Mouse (Mus musculus) limb, embryonic 14.5 days (tissue): ENCODE data around the gene Spin1. TPM values are rescaled to one million over a fixed set of nuclear protein-coding genes. Genes with fewer than 3 reads are reported as not detected.

ENCODE experiments used
- ATAC-seq: fragments of 200-750 bp; cut with Nextera tagmentation; 2 replicates; pipeline ENCODE4 v1.8.0; 2017; ENCODE audit warnings: low read depth, moderate number of reproducible peaks, moderate TSS enrichment; ENCODE audit not compliant: low FRiP score
- DNase-seq: peaks from one replicate; pipeline ENCODE4 v3.0.0-alpha.2; 2015; ENCODE audit warnings: low spot score
- H3K27ac ChIP-seq: fragments of 300-500 bp; sonication (generic); replicated peaks from 2 replicates; pipeline ENCODE4 v1.5.1; 2014; ENCODE audit warnings: low read depth, mild to moderate bottlenecking, low read length, moderate library complexity, mixed read lengths
- H3K27me3 ChIP-seq: fragments of 300-500 bp; sonication (generic); 2 replicates; pipeline ENCODE4 v1.6.1; 2014; ENCODE audit warnings: low read length, mixed read lengths; ENCODE audit not compliant: control insufficient read depth, insufficient read depth
- H3K36me3 ChIP-seq: fragments of 300-500 bp; sonication (generic); 2 replicates; pipeline ENCODE4 v1.6.1; 2014; ENCODE audit warnings: mild to moderate bottlenecking, low read length, moderate library complexity, mixed read lengths; ENCODE audit not compliant: control insufficient read depth, insufficient read depth
- H3K4me1 ChIP-seq: fragments of 300-500 bp; sonication (generic); 2 replicates; pipeline ENCODE4 v1.6.1; 2014; ENCODE audit warnings: antibody characterized with exemption, low read length, mixed read lengths; ENCODE audit not compliant: control insufficient read depth, insufficient read depth
- H3K4me2 ChIP-seq: fragments of 300-500 bp; sonication (generic); replicated peaks from 2 replicates; pipeline ENCODE4 v1.6.1; 2014; ENCODE audit warnings: low read depth, mild to moderate bottlenecking, low read length, moderate library complexity; ENCODE audit not compliant: severe bottlenecking
- H3K4me3 ChIP-seq: fragments of 300-500 bp; sonication (generic); replicated peaks from 2 replicates; pipeline ENCODE4 v1.5.1; 2014; ENCODE audit warnings: low read length
- H3K9ac ChIP-seq: fragments of 300-500 bp; sonication (generic); 2 replicates; pipeline ENCODE4 v1.6.1; 2014; ENCODE audit warnings: mild to moderate bottlenecking, low read depth, low read length, moderate library complexity; ENCODE audit not compliant: severe bottlenecking
- H3K9me3 ChIP-seq: fragments of 300-500 bp; sonication (generic); 2 replicates; pipeline ENCODE4 v1.6.1; 2016; ENCODE audit warnings: low read length; ENCODE audit not compliant: control insufficient read depth
- POLR2A ChIP-seq: fragments of 200-500 bp; IDR thresholded peaks from 2 replicates; pipeline ENCODE4 v1.8.0; 2012; ENCODE audit warnings: inconsistent platforms, mild to moderate bottlenecking, moderate library complexity, borderline replicate concordance; ENCODE audit not compliant: insufficient read depth, insufficient read length; ENCODE audit errors: extremely low read depth
- WGBS: fragments of 180-500 bp; shearing (Covaris S2); extraction: QIAGEN DNeasy Blood & Tissue Kit; methylation state at CpG from one replicate; pipeline ENCODE4 v1.1.7; 2014; 5-methylcytosine and 5-hydroxymethylcytosine counted together
- polyA plus RNA-seq, 2 experiments: library from polyadenylated mRNA; depleted of rRNA in 1 of 2; stranded (reverse) in 1 of 2; unstranded in 1 of 2; fragments of >200 nt; fragmentation: Nextera tagmentation in 1 of 2; extraction: Ambion mirVana in 1 of 2; gene quantifications; 2 replicates each; pipeline versions ENCODE4 v1.2.1 to v1.2.3; 2012 to 2014

Gene Spin1
- polyA plus RNA-seq, 2 experiments: 70.6 to 115 TPM

DNA sequence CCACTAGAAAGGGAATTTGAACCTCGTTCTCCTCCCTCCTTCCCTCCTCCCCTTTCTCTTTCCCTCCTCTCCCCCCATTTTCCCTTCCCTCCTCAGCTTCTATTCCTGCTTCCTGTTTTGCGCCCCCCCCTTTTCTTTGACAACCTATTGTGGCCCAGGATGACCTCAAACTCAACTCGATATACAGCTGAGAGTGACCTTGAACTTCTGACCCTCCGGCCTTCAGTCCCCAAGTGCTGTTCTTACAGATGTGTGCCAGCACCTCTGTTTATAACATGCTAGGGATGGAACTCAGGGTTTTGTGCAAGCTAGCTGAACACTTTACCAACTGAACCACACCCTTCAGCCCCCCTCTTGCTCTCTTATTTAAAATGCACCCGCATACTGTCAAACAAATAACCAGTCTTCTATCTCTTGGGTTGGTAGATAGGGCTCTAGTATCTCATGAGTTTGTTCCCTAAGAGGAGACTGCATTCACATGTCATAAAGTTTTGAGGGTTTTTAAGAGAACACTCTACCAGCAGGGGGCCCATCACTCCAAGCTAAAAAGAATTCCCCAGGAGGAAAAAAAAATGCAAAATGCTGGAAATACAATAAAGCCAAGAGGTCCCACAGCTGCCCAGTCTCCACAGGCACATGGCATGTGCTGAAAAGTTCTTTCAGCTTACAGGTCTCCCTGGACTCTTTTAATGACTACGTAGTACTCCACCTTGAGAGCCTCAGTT lies 90.9 kb downstream of the Spin1 start:
- DNase-seq: peak; percentile 61
- no peak for TF ChIP-seq POLR2A
- WGBS: 79% methylated on average over 6 of the region's 6 CpGs

DNA sequence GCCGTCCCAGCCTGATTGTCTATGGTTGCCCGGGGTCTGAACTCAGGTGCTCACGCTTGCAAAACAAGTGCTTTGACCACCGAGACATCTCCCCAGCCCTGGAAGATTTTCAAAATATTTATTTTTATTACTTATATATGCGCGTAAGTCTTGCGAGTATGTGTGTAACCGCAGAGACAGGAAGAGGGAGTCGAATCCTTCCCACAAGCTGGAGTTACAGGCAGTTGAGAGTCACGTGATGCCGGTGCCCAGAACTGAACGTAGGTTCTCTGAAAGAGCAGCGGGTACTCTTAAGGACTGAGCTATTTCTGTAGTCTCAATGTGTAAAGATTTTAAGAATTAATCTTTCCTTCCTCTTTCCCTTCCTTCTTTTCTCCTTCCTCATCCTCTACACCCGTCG lies 93.2 kb downstream of the Spin1 start:
- no peak overlapping the region for H3K4me2 ChIP-seq
- WGBS: 83% methylated on average over 15 of the region's 15 CpGs
- no peak overlapping the region for H3K4me3 ChIP-seq
- H3K36me3 ChIP-seq: no peaks in the 10 kb centered on the region
- no peaks in the 10 kb centered on the region for H3K9me3 ChIP-seq
- no peak for DNase-seq
- H3K9ac ChIP-seq: no peak overlapping the region
- TF ChIP-seq POLR2A: no peak
- H3K27ac ChIP-seq: no peak overlapping the region
- H3K4me1 ChIP-seq: peaks cover 6% of the 10 kb centered on the region; the same call in 1 of the 2 replicates
- no peak for ATAC-seq
- H3K27me3 ChIP-seq: no peaks in the 10 kb centered on the region

More for the DNA sequence above, 90.9 kb downstream of the Spin1 start:
- H3K36me3 ChIP-seq: no peaks in the 10 kb centered on the region
- ATAC-seq: no peak
- no peak overlapping the region for H3K4me2 ChIP-seq
- peaks cover 6% of the 10 kb centered on the region; the same call in 1 of the 2 replicates for H3K4me1 ChIP-seq
- H3K9ac ChIP-seq: no peak overlapping the region
- H3K27ac ChIP-seq: no peak overlapping the region
- H3K4me3 ChIP-seq: no peak overlapping the region
- H3K9me3 ChIP-seq: no peaks in the 10 kb centered on the region
- H3K27me3 ChIP-seq: no peaks in the 10 kb centered on the region

DNA sequence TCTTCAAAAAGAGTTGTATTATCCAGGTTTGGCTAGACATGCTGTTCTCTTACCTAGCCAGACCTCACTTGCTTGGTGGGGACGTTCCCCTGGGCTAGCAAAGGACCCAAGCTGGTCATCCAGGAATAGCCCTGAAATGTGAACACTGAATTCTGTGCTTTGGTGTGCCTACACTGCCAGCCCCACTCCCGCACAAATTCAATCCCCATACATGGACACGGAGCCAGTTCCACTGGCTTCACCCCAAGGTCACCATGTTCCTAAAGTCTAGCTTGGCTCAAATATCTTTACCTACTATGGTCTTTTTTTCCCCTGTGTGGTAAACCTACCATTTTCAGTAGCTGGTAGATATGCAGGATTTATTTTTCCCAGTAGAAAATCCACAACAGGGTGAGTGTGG lies 97.0 kb downstream of the Spin1 start:
- DNase-seq: no peak
- TF ChIP-seq POLR2A: no peak

DNA sequence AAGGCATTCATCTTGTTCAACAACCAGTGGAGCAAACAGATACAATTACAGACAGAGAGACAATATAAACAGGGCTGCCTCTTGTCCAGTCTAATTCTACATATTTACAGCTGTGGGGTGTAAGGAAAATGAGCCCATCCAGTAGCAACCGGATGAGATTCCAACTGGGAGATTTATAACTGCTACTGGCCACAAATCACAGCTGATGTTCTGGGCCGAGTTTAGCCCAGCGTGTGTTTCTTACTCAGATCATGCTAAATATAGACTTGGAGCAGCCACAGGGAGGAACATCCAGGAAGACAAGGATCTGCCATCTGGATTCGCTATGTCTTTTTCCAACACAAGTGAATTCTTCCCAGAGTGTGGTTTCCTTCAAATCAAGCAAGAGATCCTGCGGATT lies 97.5 kb downstream of the Spin1 start:
- H3K27ac ChIP-seq: 0 out of 2 replicates have a peak overlapping the region, but pooled peaks have one; percentile 33
- DNase-seq (peak; percentile 43), ATAC-seq (no peak)
- H3K9ac ChIP-seq: no peak overlapping the region
- no peaks in the 10 kb centered on the region for H3K27me3 ChIP-seq
- no peak for TF ChIP-seq POLR2A
- H3K36me3 ChIP-seq: no peaks in the 10 kb centered on the region
- H3K4me3 ChIP-seq: no peak overlapping the region
- 0 out of 2 replicates have a peak, but pooled peaks cover 3% of the 10 kb centered on the region for H3K9me3 ChIP-seq
- H3K4me1 ChIP-seq: peaks cover 6% of the 10 kb centered on the region; the same call in 1 of the 2 replicates
- WGBS: 43% methylated on average over 5 of the region's 5 CpGs
- no peak overlapping the region for H3K4me2 ChIP-seq

More for the DNA sequence above, 97.0 kb downstream of the Spin1 start:
- H3K27ac ChIP-seq: no peak overlapping the region
- H3K4me3 ChIP-seq: no peak overlapping the region
- peaks cover 6% of the 10 kb centered on the region; the same call in 1 of the 2 replicates for H3K4me1 ChIP-seq
- H3K27me3 ChIP-seq: no peaks in the 10 kb centered on the region
- no peak for ATAC-seq
- no peak overlapping the region for H3K4me2 ChIP-seq
- H3K9me3 ChIP-seq: 0 out of 2 replicates have a peak, but pooled peaks cover 3% of the 10 kb centered on the region
- H3K9ac ChIP-seq: no peak overlapping the region
- H3K36me3 ChIP-seq: no peaks in the 10 kb centered on the region
- 77% methylated on average over 3 of the region's 3 CpGs for WGBS

Other genes starting within 250 kb of the Spin1 start
- 7.6 and 7.8 TPM in 2 replicates for gene Nxnl2, start 70.1 kb downstream of the Spin1 start, polyA plus RNA-seq (2012; rRNA removed)
- gene Nxnl2, start 70.1 kb downstream of the Spin1 start, polyA plus RNA-seq (2014; fragmentation: Nextera tagmentation; extraction: Ambion mirVana): 5.2 and 7.3 TPM in 2 replicates